Mouse (Mus musculus): ENCODE measurements at regions not wholly inside any gene's neighbourhood (a gene's known extent, or its start where the extent isn't known, plus 50 kb on each side); places are given as distances from the start of the nearest gene placed in this dataset.

GRCm38 (mm10) chr13:113518144-113518543 lies 100.2 kb downstream of the Snx18 start:
- TF ChIP-seq CTCF (IDR thresholded peaks at IDR 0.05; ENCODE audit: extremely low read depth, insufficient read depth, insufficient read length, insufficient replicate concordance) (no peak), POLR2A (IDR thresholded peaks at IDR 0.05; ENCODE audit: low read depth, low read length) (no peak)
